Mouse (Mus musculus): ENCODE measurements at regions not wholly inside any gene's neighbourhood (a gene's known extent, or its start where the extent isn't known, plus 50 kb on each side); places are given as distances from the start of the nearest gene placed in this dataset.

DNA sequence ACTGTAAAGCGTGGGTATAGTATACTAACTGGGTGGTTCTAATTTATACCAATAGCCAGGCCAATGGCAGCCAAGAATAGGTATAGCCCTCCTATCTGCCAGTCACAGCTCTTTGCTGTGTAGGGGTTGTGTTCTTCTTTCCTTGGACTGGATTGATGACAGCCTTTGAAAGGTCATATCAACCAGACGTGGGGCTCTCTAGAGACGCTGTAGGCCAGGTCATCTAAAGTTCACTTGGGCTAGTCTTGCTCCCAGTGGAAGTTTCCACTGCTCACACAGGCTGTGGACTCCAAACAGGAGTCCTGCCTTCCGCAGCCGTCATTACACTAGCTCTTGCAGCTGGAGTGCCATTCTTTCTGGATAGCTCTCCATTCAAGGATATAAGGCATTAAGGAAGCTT lies 220.3 kb downstream of the Gja1 start:
- DNase-seq (ENCODE audit: low spot score): no peak

DNA sequence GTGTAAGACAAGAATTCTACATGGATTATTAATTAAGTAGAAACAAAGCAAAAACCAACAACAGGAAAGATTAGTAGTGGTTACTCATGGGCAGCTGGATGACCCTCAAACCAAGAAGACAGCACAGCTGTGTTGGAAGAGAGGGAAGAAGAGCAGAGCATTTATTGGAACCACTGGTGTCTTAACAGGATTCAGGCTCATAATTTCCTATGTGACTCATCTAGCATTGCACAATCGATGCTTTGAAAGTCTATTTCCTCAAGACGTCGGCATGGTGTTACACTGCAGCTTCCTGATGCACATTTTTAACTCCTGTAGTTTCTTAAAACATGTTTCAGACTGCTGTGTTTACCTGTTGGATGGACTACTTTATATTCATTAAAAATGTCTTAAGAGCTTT lies 221.1 kb downstream of the Gja1 start:
- DNase-seq (ENCODE audit: low spot score): no peak

DNA sequence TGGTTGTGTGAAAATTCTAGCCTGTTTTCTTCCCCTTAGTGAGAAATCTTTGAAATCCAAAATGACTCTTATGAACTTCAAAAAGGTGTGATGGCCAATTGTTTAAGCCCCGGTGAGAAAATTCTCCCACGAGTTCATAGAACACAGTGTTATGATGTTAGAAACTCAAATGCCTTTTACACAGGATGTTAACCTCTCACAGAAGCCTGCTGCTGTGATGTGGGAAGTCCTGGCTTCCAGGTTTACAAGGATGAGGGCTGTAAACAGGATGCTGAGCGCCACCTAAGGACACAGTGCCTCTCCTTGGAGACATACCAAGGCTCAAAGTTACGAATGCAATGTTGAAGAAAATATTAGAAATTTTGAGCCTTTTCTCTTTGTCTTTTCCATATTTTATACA lies 222.8 kb downstream of the Gja1 start:
- no peak for DNase-seq (ENCODE audit: low spot score)

DNA sequence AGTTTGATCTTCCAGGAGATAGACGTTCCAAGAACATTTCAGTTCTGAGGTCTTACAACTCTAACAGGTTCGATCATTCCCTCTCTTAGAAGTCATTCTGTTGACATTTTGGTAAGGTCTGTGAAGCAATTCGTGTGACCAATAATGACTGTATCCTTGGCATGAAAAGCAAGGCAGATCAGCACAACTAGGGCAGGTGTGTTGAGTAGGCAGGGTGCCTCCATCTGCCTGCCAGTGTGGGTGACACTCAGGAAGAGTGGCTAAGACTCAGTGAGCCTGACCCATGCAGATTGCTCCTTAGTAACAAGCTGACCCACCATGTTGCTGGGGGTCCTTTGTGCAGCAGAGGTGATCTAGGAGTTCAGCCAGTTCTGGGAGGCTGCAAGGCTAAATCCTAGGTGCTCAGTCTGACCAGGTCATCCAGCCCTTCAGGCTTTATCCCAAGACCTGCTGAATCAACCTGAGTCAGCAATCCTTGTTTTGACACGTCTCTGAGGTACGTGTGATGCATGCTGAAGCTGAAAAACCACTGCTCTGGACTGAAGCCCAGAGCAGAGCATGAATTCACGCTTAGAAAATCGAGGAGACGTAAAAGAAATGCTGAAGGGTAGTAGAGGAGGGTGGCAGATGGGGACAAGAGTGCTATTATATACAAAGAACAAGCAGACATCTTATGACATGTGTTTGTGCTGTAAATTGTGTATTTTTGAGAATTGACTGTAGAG lies 234.6 kb downstream of the Gja1 start:
- DNase-seq (ENCODE audit: low spot score): no peak

DNA sequence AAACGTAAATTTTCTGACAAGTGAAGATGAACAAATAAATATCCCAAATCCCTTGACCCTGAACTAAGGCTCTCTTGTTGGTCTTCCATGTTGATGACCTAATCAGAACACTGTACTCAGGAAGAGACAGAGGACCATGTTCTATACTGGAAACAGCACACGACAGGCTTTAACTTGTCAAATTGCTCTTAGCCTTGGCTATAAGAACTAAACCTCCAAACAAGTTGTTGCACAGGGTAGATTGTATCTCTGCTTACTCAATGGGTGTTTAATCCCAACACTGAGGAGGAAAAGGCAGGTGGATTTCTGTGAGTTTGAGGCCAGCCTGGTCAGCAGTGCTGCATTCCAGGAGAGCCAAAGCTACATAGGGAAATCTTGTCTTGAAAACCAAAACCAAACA lies 265.5 kb downstream of the Gja1 start:
- DNase-seq (ENCODE audit: low spot score): no peak

DNA sequence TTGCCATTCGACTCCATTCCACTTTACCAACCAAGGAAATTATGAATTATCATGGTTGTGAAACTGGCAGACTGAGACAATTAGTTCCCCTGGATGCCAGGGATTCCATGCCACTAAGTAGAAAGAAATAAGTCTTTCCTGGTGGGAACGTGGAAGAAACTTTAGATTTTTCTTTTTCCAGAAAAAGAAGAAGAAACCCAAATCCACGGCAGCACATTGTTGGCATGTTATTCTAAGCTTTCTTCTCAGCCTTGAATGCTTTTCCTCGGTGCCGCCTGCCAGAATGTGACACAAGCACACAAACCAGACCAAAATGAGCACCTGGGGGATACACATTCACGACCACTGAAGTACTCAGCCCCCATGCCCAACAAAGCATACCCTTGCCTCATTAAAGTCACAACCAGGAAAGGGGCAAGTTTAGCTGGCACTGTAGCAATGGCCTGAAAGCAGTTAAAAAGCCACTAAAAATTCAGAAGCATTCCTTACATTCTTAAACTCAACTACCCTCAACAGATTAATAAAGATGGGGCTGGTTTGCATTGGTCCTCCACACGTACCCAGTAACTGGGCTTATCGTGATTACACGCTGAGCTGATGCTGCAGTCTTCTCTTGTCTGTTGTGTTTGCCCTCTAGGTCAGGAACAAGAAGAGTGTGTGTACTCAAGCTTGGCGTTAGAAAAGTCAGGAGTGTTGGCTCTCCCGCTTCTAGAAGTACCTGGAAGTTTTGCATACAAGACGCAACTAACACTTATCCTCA lies 266.4 kb downstream of the Gja1 start:
- DNase-seq (ENCODE audit: low spot score): no peak

DNA sequence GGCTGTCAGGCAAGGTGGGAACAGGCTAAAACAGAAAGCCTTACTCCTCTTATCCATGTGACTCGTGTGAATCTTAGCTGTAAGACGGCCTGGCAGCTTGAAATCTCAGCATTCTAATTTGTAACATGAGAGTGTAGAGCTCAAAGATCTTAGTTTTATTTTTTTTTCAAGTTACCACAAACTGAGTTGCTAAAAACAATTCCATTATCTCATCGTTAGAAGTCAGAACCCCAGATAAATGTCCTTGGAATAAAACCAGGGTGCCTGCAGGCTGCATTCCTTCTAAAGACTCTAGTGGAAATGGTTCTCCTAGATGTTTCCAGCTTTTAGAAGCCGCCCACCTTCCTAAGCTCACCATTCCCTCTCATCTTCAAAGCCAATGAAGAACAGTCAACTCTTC lies 283.4 kb downstream of the Gja1 start:
- no peak for DNase-seq (ENCODE audit: low spot score)

DNA sequence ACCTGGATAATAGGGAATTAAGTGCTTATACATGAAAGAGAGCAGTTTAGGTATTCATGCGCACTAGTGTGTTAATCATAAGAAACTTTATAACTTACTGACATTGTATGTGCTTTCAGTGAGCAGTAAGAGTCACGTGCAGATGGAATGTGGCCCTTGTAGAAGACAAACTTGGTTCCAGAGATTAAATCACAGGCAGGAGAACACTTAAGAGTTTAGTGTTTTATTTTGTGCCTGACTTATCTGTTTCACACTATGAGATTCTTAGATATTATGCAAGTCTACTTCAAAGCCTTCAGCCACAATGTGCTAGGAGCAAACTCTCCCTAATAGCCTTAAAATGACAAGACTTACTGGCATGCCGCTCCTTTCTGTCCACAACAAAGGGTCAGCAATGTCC lies 296.8 kb downstream of the Gja1 start:
- DNase-seq (ENCODE audit: low spot score): no peak

DNA sequence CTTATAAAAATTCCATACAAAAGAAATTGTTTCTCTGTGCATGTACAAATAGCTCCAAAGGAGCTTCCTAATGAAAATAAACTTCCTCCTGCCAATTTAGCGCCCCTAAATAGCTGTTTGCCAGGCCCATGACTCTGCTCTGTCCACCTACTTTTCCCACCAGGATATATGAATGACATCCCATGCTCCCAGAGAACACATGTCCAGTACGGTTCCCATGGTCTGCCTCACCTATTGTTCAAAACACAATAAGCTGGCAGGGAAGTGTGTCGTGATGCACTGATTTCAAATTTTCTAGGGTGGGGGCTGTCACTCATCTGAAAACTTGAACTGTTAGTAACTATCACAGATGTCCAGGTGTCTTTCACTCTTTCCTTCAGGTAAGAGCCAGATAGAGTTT lies 305.8 kb downstream of the Gja1 start:
- no peak for DNase-seq (ENCODE audit: low spot score)

DNA sequence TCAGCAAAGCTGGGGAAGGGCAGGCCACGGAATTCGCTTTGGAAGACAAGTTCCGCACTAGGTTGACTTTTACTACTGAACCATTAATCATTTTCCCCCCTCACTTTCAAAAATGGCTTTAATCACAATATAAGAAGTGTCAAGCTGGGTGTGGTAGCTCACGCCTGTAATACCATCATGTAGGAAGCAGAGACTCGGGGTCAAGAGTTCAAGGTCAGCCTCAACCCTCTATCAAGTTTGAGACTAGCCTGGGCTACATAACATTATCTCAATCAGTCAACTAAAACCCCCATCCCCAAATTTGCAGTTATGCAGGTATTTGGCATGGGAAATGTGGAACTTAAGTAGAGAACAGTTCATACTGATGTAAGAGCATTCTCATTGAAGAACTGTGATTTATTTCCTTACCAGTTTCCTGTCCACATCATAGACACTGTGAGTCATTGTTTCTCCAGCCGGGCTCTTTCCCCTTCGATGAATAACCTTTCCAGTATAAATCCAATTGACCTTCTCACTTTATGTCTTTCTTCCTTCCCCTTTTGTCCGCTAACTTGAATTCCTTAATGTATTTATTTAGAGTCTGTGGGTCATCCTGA lies 308.6 kb downstream of the Gja1 start:
- DNase-seq (ENCODE audit: low spot score): no peak

DNA sequence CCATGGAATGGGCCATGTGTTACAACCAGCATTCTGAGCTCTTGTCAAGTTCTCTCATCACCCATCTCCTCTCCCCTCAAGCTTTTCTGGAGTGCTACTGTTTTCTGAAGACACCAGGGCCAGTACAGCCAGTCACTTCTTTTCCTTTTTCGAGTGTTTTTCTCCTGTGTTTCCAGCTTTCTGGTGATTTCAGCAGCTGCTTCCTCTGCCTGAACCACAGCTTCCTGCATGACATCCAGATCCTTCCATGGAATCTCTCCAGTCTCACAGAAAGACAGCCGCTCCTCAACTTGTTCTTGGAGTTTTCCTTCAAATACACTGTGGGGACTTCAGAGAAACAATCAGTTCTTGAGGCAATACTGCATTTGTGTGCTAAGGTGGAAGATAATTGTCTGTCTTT lies 314.3 kb downstream of the Gja1 start:
- DNase-seq (ENCODE audit: low spot score): no peak

DNA sequence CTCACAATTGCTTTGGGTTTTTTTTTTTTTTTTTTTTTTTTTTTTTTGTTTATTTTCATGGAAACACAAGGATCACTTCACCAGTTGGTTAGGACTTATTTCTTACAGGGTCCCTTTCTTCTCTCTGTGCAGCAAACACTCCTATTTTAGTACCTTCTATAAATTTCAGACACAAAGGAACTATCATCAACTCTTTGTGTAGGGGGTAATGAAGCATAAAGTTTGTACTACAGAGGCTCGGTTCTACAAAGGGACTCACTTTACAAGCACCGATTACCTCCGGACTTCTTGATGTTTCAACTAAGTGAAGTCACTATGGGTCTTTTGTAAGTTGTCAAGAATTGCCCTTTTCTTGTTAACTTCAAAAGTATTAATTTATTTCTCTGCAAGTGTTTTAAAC lies 318.0 kb downstream of the Gja1 start:
- DNase-seq (ENCODE audit: low spot score): no peak

DNA sequence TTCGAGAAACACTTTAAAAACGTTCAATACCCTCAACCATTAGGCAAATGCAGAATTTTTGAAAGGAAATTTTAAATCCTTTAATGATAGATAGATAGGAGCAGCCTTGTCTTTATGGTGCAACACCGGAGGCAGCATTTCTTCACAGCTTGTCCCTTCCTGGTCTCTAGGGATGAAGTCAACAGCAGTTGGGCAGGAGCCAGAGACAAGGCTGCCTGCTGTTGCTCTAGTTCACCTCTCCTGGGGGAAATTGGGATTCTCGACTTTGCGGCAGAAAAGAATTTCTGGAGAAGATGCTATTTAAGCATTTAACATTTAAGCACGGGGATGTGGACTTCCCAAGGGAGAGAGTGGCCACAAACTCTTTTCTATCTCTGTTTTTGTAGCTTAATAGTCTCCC lies 323.0 kb downstream of the Gja1 start:
- DNase-seq (ENCODE audit: low spot score): no peak

DNA sequence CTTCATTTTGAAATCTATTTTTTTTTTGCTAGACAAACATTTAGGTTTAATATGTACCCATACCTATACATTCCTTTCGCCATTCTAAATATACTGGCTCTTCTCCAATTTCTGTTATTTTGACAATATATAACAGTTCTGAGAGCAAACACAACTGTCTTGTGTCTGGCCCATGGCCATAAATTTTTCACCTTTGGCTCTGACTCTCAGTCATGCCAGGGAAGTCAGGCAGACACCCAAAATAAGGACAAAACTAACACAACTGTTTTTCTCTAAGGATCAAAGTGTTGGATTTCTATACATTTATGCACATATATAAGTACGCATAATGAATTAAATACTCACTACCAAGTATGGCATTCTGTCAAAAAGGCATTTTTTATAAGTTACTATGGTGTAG lies 331.3 kb downstream of the Gja1 start:
- no peak for DNase-seq (ENCODE audit: low spot score)

DNA sequence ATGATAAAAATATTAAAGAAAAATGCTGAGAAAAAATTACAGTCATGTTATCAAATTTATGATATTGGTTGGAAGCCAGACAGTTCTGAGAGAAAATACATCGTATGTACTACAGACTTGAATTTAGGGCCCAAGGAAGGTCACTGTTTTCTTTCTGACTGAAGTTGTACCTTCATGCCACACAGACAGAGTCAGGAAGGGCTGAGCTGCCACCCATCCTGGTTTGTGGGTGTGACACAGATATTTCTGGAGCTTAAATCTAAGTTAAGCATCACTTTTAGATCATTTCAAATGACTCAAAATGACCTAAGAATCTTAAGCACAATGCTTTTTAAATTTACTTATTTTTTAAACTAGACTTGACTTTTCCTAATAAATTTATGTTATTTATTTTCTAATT lies 331.8 kb downstream of the Gja1 start:
- DNase-seq (ENCODE audit: low spot score): no peak

DNA sequence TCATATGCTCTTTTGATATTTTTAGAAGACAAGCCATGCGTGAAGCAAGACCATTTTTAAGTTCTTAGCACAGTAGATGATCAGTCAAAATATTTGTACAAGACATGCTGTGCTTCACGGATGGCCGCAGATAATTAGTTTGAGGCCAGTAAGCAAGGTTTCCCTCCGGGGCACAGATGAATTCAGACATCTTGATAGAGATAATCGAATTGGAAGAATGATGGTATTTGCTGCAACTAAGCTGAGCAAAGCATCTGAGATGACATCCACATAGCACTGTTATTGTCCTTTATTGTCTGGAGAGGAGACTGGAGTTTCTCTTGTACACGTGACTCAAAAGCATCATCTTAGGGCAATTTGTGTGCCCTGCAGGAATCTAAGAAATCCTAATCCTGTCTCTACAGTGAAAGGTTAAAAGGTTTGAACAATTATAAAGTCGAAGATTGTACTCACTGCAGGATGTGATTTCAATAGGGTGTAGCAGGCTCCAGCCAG lies 335.5 kb downstream of the Gja1 start:
- DNase-seq (ENCODE audit: low spot score): peak; percentile 54

DNA sequence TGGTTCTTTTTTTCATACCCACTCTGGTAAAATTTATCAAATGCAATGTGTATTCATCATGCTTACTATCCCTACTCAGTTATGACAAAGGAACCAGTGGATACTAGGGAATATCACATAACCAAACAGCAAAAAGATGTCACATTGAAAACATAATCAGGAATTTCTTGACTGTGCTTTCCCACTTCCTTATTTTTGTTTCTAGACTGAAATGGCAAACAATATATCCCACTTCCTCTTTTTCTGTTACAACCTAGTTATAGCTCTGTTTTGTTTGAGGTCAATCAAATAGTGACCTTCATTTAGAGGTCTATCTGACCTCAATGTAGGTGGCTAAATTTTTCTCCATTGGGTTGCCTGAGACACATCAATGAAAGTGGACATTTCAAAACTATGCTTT lies 359.9 kb downstream of the Gja1 start:
- no peak for DNase-seq (ENCODE audit: low spot score)

DNA sequence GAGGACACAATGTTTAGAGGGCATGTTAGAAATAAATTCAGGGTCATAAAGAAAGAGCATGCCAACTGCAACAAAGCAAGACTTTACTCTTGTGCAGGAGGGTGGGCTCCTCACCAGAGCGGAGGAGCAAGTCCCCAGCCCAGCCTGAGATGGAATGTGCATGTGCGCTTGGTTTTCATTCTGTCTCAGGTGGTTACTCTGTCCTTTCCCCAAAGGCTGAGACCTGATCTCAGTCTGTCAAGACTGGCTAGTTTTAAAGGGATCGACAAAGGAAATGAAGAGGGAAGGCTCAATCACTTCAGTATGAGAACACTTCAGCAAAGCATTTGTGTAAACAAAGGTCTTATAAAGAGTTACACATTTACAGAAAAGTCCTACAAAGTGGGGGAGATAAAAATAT lies 362.5 kb downstream of the Gja1 start:
- no peak for DNase-seq (ENCODE audit: low spot score)

DNA sequence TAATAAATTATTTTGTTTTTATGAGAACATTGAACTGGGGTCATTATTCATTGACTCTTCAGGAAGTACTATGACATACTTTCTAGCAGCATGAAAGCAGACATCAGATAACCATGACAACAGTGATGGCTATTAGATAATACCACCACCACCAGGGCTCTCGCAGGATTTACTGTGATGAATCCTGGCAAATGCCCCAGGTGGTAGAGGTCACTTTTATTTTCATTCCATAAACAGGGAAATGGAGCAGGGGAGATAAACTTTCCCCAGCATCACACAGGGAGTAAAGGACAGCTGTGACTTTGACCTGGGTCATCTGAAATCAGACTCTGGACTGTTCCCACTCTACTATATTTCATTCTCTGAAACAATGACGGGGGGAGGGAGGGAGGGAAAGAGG lies 375.0 kb downstream of the Gja1 start:
- no peak for DNase-seq (ENCODE audit: low spot score)

DNA sequence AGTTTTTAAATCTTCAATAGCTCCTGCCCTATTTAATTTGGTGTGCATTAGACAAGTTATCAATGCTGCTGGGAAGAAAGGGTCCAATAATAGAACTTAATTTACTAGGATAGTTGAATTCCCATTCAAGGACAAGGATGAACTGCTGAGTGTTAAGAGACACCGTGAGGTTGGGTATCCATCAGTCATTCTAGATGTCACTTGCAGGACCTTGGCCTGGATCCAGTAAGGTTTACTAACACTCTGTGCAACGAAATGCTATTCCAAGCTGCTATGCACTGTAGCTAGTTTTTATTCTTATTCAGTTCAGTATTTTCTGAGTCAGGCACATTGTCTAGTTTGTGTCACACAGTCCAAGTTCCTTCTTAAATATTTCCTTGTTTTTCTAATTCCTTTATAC lies 376.4 kb downstream of the Gja1 start:
- DNase-seq (ENCODE audit: low spot score): no peak

DNA sequence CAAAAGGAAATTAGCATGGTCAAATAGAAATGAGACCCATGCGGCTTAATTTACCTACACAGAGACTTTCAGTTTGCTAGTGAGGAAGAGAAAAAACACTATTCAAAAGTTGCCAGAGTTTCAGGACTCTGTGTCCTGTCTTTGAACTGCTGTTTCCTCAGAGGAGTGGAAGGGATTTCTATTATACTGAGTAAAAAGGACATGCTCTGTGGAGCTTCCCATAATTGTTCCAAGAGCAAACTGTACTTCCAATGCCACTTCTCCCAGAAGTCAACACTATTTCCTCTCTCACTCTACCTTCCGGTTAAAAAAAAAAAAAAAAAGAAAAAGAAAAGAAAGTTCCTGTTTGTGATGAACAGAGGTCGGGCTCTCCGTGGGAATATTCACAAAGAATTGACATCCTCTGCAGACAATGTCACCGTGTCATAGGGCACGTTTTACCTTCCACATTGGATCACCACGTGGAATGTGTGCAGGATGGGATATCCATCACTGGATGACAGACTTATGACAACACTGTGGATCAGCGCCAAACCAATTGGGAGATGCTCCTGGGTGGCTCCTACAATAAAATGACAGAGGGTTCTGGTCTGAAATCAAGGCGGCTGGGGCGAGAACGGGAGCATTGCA lies 377.5 kb downstream of the Gja1 start:
- DNase-seq (ENCODE audit: low spot score): no peak

DNA sequence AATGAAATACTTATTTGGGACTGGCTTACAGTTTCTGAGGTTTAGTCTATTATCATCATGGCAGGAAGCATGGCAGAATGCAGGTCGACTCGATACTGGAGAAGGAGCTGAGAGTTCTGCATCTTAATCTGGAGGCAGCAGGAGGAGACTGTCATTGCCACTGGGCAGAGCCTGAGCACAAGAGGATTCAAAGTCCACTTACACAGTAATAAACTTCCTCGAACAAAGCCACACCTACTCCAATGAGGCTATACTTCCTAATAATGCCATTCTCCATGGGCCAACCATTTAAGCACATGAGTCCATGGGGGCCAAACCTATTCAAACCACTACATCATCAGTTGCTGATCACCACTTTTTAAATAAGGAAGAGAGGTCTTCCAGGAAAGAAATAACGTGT lies 393.5 kb downstream of the Gja1 start:
- DNase-seq (ENCODE audit: low spot score): no peak

DNA sequence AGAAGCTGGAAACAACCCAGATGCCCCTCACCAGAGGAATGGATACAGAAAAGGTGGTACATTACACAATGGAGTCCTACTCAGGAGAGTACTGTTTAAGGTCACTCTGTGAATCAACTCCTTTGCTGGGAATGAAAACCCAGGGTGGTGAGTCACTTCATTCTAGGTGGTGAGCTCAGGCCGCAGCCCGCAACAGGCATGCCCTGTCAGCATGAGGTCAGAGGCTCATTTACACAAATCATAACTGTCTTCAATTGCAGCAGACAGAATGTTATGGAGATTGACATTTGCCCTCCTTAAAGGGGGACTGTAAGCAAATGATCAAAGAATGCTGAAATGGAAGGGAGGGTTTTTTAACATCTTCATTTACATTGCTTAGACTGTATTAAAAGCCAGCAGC lies 405.1 kb downstream of the Gja1 start:
- no peak for DNase-seq (ENCODE audit: low spot score)

All from retina, embryonic 14.5 days (tissue).